Mouse (Mus musculus) A20 (cell line): Measurements from ENCODE around the gene Gjb2.

Experiments used
- DNase-seq: peaks from one replicate; pipeline ENCODE4 v3.0.0-alpha.2; 2011; ENCODE audit warnings: low read depth, low spot score

Gjb2 gene

DNA sequence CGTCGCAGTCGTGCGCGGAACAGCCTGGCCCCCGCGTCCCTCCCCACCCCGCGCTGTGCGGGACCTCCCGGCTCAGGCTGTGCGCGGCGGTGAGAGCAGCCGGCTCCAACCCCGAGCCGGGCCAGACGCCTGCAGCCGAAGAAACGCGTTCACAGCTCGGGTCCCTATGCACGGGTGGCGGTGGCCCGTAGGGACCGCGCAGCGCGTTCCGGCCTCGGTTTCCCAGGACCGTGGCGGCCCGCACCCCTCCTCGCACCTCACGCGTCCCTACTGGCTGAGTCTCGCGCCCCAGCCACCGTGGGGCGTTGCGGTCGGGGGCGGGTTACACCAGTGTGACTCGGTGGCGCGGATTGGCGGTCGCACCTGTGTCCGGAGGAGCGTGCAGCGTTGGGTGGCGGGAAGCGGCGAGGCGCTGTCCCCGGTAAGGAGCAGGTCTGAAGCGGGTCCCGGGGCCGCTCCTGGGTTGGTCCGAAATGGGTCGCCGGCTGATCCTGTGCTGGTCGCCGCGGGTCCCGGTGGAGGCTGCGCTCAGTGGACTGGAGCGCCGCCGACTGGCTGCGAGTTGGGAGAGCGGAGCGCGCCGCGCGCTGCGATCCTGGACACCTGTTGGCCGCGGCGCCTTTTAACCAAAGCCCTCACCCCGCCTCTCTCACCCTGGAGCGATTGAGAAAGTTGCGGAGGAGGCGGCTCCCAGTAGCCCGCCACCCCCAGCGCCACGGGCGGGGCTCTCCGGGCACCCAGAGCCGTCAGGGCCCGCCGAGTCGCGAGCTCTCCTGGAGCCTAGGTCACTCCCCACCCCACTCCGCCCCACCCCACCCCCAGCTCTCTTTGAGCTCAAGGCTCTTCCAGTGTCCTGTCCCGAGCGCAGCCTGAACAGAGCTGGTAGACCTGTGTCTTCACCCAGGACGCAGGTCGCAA, at the start of gene Gjb2:
Gene Gjb2, minus strand, starts transcription at position 597 of the 918 bp plus-strand sequence.
- no peak for DNase-seq

DNA sequence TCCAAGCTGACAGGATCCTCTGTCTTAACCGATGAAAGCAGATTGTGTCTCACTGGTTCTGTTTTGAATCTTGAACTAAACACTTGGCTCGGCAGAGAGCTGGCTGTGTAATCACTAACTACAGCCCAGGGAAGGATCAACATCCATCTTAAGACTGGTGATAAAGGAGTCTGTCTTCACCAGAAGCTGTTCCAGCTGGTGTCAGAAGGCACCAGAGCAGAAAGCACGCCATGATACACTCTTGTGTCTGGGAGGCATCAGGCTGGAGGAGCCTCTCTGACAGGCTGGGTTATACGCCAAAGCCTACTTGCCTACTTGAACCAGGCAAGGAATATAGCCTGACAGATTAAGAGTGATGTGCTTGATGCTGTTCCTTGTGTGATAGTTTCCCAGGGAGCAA, 41.2 kb upstream of the Gjb2 start:
- DNase-seq, result no peak

DNA sequence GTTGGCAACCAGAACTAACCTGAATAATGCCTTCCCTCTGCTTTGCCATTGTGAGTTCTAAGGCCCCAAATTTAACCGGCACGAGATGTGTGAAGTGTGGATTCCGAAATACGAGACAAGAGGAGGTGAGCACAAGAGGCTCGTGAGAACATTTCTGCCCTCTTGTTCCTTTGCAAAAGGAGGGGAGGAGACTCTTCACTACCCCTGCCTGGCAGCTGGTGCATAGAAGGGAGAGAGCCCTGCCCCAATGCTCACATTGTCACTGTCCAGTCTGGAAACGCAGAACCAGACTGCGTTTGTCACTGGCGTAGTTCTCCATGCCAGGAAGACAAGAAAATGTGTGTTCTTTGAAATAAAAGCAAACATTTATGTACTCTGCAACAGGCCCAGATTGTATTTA, 30.8 kb upstream of the Gjb2 start:
- no peak for DNase-seq

DNA sequence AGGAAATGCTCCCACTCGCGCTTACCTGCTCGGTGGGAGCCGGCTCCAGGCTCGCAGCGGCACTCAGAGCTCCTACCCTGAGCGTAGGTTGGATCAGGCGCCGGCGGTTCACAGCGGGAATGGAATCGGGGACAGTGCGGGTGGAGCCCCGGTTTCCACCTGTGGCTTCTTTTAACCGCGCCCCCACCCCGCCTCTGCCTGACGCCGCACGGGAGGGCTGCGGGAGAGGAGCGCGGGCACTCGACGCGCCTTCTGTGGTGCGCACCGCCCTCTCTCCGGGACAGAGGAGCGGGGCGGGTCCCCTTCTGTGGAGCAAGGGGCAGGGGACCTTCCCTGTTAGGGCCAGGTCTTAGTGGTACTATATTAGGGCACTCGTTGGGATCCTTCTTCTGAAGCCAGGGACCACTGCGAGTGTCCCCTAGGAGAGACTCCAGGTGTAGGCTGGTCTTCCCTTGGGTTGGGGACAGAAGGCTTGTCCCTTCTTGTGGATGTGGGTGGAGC, 28.7 kb upstream of the Gjb2 start, which contains the start of gene Gjb6:
Gene Gjb6, minus strand, starts transcription at position 451 of the 501 bp plus-strand sequence.
- DNase-seq, result no peak

DNA sequence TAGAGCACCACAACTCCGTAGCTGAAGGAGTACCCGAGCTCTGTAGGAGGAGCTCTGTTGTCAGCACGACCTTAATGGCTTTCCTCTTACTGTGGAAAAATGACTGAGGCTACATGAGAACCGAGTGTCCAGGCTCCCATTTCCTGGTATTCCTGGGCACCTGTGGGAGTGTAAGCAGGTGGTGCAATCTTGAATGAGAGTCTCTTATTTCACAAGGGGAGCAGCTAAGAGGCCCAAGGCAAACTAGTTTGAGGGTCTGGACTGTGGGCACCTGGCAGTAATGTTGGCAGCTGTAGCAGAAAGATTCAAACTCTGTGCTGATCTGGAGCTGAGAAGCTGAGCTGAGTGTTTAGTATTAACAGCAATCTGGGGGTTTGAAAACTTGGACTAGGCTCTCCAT, 22.9 kb upstream of the Gjb2 start:
- DNase-seq, result no peak

DNA sequence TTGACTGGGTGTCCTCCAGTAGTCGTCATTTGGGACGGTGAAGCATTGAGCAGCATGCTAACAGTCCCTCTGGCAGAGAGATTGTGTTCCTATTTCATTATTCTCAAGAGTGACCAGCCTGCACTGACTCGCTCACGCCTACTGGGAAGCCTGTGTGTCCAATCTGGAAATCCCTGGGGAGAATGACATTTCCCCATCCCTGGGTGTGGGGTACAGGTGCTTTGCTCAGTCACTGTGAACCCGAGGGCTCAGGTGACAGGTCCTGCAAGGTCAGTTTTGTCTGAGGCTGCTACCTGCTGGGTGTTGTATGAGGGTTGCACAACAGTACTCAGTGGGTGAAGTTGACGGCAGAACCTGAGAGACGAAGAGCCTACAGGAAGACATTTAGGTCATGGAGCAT, 17.8 kb upstream of the Gjb2 start:
- no peak for DNase-seq

DNA sequence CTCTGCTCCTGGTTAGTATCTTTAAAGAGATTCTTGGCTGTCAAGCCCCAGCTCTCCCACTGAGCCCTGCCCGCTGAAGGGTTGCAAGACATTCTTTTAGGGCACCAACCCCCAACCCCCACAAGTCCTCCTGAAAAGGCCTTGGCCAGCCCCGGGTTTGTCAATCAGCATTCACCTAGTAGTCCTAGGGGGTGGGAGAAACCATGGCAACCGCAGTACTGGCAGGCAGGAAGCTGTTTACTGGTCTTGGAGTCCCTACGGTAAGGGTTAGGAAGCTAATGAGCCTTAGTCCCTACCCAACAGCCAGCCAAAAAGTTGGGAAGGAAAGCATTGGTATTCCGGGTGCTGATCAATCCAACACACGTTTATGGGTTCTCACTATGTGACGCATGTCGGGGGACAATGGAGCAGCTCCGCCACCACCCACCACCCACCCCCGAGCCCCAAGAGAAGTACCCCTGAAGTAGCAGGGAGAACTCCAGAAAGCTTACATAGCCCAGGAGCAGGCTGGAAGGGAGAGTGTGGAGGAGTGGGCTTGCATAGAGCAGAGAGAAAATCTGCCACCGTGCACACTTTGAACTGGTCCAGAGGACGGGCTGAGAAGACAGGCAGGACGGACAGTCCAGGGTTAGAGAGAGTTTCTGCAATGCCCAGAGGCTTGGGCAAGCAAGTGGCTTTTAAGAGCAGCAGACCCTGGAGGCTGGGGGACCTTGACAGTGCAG, 11.5 kb upstream of the Gjb2 start, which contains the start of gene Gm4491:
Gene Gm4491, minus strand, starts transcription at position 61 of the 722 bp plus-strand sequence.
- no peak for DNase-seq

DNA sequence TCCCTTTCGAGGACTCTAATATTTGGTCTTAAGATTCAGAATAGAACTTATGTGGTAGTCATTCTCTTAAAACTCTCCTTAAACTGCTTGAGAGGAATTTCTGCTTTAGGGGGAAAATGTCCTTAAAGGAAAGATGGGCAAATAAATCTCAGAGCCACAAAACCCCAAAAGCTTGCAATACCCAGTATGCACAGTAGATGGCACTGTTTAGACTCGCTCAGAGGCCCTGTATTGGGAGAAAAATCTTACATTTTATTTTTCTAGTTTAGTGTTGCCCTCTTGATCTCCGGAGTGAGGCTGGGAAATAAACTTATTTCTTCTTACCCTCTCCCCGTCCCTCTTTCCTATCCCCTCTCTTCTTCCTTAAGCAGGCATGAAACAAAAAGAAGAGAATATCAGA, 4.7 kb upstream of the Gjb2 start:
- DNase-seq, result peak; percentile 52

DNA sequence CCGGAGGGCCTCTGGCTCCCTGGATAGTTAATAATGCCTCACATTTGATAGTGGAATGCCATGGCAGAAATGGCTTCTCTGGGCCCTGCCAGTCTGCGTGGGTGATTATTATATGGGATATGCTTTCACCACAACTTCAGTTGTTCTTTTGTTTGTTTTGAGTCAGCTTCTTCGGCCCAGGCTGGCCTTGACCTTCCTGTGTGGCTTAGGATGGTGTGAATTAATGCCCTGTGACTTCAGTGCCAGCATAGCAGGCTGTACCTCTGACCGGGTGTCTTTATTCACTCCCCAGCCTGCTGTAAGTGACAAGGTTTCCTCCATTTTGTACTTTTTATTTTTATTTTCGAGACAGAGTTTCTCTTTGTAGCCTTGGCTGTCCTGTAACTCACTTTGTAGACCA, 3.4 kb upstream of the Gjb2 start:
- DNase-seq, result no peak

DNA sequence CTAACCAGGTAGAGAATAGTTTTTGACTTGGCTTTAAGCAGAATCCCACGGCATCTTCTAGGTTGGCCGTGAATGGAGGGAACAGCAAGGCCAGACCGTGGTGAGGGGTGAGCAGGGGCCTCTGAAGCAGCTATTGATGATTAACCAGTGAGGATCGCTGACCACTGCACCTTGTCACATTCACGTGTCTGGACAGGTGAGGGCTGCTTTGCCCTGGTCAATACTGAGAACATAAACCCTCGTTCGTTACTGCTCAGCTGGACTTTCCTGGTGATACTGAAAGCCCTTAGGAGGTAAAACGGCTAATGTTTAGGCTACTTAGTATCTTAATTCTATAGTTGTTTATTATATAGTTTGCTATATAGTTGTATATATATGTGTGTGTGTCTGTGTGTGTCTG, 2.6 kb upstream of the Gjb2 start:
- no peak for DNase-seq

DNA sequence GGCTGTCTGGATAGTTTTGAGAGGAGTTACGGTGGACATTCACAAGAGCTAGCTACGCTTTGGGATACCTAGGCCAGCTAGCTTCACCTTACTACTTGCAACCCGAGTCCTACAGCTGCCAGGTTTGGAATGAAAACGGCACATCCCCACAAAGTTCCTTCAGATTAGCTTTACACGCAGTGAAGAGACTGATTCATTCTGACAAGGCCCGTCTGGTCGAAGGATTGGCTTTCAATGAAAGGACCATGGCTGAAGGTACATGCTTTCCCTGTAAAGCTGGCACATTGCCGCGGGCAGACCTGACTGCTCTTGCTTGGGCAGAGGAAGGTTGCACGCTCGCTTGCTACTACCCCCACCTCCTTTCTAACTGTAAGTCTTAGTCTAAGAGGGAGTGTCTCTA, 1.2 kb upstream of the Gjb2 start:
- DNase-seq, result no peak

DNA sequence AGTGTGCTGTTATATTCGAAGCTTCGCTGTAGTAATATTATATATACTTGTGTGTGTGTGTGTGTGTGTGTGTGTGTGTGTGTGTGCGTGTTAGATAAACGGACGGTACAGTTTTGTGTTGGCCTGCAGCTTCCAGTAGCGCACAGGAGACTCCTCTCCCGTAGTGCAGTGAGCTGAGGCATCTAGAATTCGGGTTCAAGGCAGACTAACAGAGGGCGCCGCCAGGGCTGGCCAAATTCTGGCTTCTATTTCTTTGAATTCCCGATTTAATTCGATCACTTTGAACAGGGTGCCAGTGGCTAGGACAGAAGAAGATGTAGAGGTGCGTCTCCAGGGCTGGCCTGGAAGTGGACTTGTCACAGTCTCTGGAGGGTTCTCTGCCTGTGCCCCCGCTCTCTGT, 609 bp upstream of the Gjb2 start:
- no peak for DNase-seq

DNA sequence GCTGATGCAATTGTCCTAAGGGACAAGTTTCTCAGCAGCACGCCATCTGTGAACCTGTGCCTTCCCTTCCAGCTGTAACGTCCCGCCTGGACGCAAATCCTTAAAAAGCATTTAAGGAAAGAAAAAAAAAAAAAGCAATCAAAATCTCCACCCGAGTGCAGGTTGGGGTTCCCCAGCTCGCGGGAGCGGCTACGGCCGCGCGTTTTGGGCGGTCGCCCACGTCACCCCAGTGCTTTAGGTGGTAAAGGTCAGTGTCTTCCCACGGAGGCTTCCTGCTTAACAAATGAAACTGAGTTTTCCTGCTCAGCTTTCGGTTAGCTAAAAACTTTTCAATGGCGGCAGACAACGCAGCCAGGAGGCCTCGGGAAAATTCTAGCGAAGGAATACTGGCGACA, 794 bp downstream of the Gjb2 start:
- no peak for DNase-seq

DNA sequence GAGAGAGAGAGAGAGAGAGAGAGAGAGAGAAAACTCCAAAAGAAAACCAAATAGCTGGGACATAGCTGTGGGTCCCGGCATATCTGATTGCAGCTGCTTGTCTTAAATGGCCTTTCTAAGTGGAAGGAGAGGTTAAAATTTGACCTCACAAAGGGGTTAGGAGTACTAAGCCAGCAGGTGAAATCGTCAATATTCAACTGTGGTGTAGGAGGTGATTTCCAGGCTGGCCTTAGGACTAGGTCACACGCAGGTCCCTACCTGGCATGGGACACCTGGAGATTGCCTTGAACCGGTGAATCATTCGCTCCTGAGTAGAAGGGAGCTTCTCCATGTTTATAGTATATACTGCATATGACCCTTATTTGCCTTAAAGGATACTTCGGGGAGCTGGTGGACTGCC, 1.4 kb downstream of the Gjb2 start:
- no peak for DNase-seq

DNA sequence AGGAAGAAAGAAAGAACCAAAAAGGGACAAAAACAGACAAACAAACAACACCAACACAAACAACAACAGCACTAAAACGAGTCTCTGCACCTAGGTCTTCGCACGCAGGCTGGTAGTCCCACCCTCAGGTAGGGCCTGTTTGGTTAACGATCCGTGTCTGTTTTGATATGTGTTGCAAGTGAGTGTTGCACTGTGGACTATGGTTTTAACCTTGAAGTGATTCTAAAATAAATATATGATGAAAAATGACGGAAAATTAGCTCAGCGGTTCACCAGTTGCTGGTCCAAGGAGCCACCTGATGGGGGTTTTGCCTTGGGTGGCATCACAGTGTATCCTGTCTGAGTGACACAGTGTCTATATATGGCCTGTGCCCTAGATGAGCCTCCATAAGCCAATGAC, 2.9 kb downstream of the Gjb2 start:
- no peak for DNase-seq

DNA sequence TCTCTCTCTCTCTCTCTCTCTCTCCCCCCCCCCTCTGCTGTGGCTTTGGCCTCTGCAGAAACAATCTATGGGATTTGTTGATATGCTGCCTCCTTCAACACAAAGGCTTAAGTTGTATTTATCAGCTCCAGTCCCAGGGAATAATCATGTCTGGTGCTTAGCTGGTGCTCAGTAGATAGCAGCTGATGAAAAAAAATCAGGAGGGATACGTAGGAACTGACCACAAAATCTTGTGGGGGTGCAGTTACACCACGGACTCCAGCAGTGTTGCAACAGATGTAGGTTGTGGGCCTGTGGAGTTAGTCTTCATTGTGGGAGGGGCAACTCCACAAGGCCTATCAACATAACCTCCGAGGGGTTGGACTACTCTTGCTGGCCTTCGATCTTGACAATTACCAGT, 8.6 kb downstream of the Gjb2 start:
- DNase-seq, result no peak

DNA sequence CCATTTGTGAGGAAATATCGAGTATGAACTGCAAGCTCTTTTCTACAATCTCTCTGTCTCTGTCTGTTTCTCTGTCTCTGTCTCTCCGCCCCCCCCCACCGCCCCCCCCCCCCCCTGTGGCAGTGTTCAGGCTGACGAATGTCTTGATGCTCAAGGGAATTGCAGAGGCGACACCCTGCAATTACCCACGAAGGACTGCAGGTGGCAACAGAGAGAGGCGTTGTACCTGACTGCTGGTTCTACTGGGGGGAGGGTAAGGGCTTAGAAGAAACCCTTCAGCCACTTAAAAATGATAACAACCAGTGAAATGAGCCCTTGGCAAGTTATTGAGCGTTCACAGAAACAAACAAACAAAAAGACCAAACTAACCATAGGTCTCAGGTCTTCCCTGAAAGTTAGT, 11.5 kb downstream of the Gjb2 start:
- DNase-seq, result peak; percentile 64

DNA sequence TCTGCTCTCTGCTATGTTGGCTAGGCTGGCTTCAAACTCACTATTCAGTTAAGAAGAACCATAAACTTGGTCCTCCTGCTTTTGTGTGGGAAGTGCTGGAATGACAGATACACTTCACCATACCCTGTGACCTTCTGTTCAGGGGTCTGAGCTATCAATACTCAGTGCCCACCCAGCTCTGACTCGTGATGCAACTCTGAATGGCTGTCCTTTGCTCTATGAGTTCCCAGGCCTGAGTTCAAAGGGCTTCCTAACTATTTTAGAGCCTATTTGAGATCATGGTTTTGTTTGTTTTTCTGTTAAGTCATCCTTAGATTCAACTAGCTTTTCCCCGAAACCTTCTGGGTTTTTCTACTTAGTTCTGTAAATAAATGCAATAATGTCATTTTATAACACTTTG, 14.5 kb downstream of the Gjb2 start:
- DNase-seq, result no peak

DNA sequence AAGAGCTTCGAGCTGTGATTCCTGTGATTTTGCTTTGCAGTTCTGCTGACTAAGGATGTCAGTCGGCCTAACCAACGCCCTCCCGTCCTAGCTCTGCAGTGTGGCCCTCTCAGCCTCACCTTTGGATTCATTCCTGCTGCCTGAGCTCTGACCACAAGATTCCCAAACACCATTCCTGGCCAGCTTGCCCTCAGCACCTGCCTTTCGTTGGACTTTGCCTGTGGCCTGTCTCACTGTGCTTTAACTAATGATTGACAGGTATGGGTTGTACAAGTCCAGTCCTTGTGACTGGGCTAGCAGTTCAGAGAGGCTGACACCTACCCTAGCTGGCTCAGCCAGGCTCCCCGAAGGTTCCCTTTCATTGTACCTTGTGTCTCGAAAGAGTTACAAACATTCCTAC, 15.4 kb downstream of the Gjb2 start:
- DNase-seq, result no peak

DNA sequence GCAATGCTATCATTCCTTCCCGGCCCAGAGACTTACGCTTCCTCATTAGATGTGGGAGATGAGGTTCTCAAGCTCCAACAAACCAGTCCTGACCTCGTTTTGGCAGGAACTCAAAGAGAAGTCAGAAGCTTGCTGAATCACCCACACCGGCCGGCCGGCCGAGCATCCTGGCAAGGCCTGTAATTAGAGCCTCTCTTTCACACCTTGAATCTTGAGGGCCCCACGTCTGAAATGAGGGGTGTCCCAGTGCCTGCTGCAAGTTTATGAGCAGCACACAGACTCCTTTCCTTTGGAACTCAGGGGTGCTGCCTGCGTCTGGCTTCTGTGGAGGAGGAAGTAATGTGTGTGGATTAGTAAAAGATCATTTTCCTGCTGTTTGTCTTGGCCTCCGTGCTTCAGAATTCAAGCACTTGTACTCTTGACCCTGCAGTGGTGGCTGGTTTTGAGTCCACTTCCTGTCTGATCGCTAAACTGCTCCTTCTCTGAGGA, 20.3 kb downstream of the Gjb2 start:
- DNase-seq, result no peak

DNA sequence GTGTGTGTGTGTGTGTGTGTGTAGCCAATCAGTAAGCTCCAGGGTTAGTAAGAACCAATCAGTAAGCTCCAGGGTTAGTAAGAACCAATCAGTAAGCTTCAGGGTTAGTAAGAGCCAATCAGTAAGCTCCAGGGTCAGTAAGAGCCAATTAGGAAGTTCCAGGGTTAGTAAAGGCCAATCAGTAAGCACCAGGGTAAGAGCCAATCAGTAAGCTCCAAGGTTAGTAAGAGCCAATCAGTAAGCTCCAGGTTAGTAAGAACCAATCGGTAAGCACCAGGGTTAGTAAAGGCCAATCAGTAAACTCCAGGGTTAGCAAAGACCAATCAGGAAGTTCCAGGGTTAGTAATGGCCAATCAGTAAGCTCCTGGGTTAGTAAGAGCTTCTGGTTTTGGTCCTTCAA, 21.6 kb downstream of the Gjb2 start:
- no peak for DNase-seq

DNA sequence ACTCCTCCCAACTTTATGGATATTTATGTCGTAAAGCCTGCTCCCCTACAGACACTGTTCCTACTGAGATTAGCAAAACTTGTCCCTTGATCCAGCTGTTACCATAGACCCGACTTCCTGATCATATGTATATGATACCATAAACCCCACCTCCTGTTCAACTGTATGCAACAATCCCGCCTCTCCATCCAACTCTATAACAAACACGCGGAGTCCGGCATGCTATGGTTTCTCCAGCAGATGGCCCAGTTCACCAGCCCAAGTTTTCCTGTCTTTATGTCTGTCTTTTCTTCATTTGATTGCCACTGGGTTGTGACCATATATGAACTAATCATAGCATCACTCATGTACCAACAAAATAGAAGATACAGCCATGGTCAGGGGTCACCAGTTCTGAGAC, 29.0 kb downstream of the Gjb2 start:
- no peak for DNase-seq

DNA sequence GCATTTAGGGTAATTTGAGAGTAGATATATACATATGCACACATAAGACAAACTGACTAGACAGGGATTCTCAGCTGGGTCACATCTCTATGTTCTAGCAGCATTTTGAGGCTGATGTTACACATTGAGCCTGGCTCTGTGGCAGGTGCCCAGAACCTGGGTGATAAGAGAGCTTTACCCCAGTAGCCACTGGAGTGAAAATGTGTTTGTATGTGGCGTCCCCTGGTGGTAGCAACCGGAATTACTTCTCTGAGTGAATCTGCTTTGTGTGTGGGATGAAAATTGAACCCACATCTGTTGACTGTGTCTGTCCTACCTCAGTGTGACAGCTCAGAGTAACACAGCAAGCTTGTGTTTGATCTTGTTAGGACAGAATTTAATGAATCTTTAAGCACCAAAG, 34.6 kb downstream of the Gjb2 start:
- peak; percentile 69 for DNase-seq
